Mouse (Mus musculus): ENCODE measurements around the gene Grwd1.

DNA sequence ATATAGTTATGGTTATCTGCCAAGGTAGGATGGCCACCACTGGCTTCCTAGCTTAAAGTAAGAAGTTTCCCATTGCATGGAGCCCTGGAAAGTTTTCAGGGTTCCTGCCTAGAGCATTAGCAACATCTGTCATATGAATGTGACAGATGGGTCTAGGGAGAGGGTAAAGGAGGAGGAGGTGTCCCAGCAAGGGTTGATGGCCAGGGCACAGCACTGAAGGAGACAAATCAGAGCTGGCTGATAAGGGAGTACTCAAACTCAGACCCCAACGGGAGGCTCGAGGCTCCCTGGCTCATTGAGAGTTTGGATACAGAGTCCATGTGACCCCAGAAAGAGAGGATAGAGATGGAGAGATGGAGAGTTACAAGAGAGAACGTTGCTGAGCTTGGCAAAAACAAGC lies 19.9 kb upstream of the Grwd1 start:
- TF ChIP-seq EP300 (IDR thresholded peaks at IDR 0.05; ENCODE audit: low read depth) (no peak), CTCF (IDR thresholded peaks at IDR 0.05; ENCODE audit: low read depth) (no peak)
